Mouse (Mus musculus) adipocyte (in vitro differentiated cells): ENCODE results near the gene Tmed6.
"Not testable (repeated sequence)": the region's sequence is repeated elsewhere in the genome, so short reads cannot be mapped to it uniquely, and the experiment has no call there.

Source experiments
- DNase-seq: peaks from one replicate; pipeline ENCODE4 v3.0.0-alpha.2; 2016; ENCODE audit warnings: low spot score

Tmed6 gene

GRCm38 (mm10) chr8:107065511-107066496 is at the start of gene Tmed6:
TSS of gene Tmed6 (minus strand) at chr8:107065644.
- DNase-seq = no peak

GRCm38 (mm10) chr8:107115008-107115320 is 49.5 kb upstream of the Tmed6 start:
- DNase-seq = no peak

GRCm38 (mm10) chr8:107114150-107115007 is 48.9 kb upstream of the Tmed6 start:
- peak; percentile 59 for DNase-seq

GRCm38 (mm10) chr8:107113209-107113608 is 47.8 kb upstream of the Tmed6 start:
- no peak for DNase-seq

- DNase-seq = peak; percentile 88
These were observed 46.1 kb upstream of the Tmed6 start for GRCm38 (mm10) chr8:107111340-107112105.

- no peak for DNase-seq
These were observed 45.3 kb upstream of the Tmed6 start for GRCm38 (mm10) chr8:107110629-107111330.

GRCm38 (mm10) chr8:107109816-107110435 is 44.5 kb upstream of the Tmed6 start:
- DNase-seq = no peak

GRCm38 (mm10) chr8:107108978-107109720 is 43.7 kb upstream of the Tmed6 start:
- no peak for DNase-seq

- DNase-seq = not testable (repeated sequence)
These were observed 42.6 kb upstream of the Tmed6 start for GRCm38 (mm10) chr8:107108089-107108488.

- peak; percentile 94 for DNase-seq
These were observed 39.1 kb upstream of the Tmed6 start for GRCm38 (mm10) chr8:107104547-107104946.

- peak; percentile 69 for DNase-seq
These were observed 35.2 kb upstream of the Tmed6 start for GRCm38 (mm10) chr8:107100635-107101034.

- DNase-seq = peak; percentile 89
These were observed 31.1 kb upstream of the Tmed6 start, which contains the start of gene Terf2 for GRCm38 (mm10) chr8:107096366-107097036. TSS of gene Terf2 (minus strand) at chr8:107096547.

- DNase-seq = peak; percentile 61
These were observed 30.4 kb upstream of the Tmed6 start for GRCm38 (mm10) chr8:107095717-107096365.

GRCm38 (mm10) chr8:107090531-107090930 is 25.1 kb upstream of the Tmed6 start:
- no peak for DNase-seq

GRCm38 (mm10) chr8:107088526-107089063 is 23.2 kb upstream of the Tmed6 start:
- no peak for DNase-seq

GRCm38 (mm10) chr8:107086018-107086417 is 20.6 kb upstream of the Tmed6 start:
- DNase-seq = no peak

GRCm38 (mm10) chr8:107085358-107085757 is 19.9 kb upstream of the Tmed6 start:
- DNase-seq = peak; percentile 21

- no peak for DNase-seq
These were observed 10.9 kb upstream of the Tmed6 start for GRCm38 (mm10) chr8:107076239-107076888.
